Comparison of ENCODE assay signal across 8 mouse cellular contexts in genomic region chr12:36156101-36156636, GRCm38 (mm10). TPM values are rescaled to one million over a fixed set of nuclear protein-coding genes. Genes with fewer than 3 reads are reported as not detected.
DNase-seq lines count a peak whose midpoint lies in the region; ATAC-seq lines count a peak whose summit lies in the region.

No protein-coding gene starts in this region.

- peaks cover 22% of the 10 kb centered on the region for H3K4me1 ChIP-seq in lung, embryonic 15.5 days
- H3K4me1 ChIP-seq in embryonic facial prominence, embryonic 11.5 days (ENCODE audit: control insufficient read depth, insufficient read depth, low read length) = no peaks in the 10 kb centered on the region
- H3K4me1 ChIP-seq in hindbrain, embryonic 14.5 days (replicated peaks; ENCODE audit: control insufficient read depth, insufficient read depth, low read length) = peaks cover 36% of the 10 kb centered on the region
- peaks cover 22% of the 10 kb centered on the region for H3K4me1 ChIP-seq in midbrain, embryonic 12.5 days

- H3K27me3 ChIP-seq in lung, embryonic 15.5 days = no peaks in the 10 kb centered on the region
- no peaks in the 10 kb centered on the region for H3K27me3 ChIP-seq in embryonic facial prominence, embryonic 11.5 days (ENCODE audit: control insufficient read depth, insufficient read depth, low read length)
- no peaks in the 10 kb centered on the region for H3K27me3 ChIP-seq in hindbrain, embryonic 14.5 days (ENCODE audit: control insufficient read depth, insufficient read depth, low read length)
- H3K27me3 ChIP-seq in midbrain, embryonic 12.5 days = no peaks in the 10 kb centered on the region

- peak; percentile 52 for ATAC-seq in lung, embryonic 15.5 days (ENCODE audit: borderline replicate concordance, extremely low read depth, low FRiP score, low TSS enrichment)
- no peak; the same call in 1 of the 2 replicates for ATAC-seq in embryonic facial prominence, embryonic 11.5 days (replicated peaks; ENCODE audit: insufficient number of reproducible peaks, low FRiP score, low TSS enrichment, low read depth)
- ATAC-seq in hindbrain, embryonic 14.5 days (ENCODE audit: low FRiP score) = peak; percentile 68
- ATAC-seq in midbrain, embryonic 12.5 days (ENCODE audit: low FRiP score, low read depth) = peak; percentile 70

- no peaks in the 10 kb centered on the region for H3K9me3 ChIP-seq in lung, embryonic 15.5 days
- no peaks in the 10 kb centered on the region for H3K9me3 ChIP-seq in embryonic facial prominence, embryonic 11.5 days (replicated peaks; ENCODE audit: control insufficient read depth, low read length)
- no peaks in the 10 kb centered on the region for H3K9me3 ChIP-seq in hindbrain, embryonic 14.5 days (ENCODE audit: control insufficient read depth, low read length)
- no peaks in the 10 kb centered on the region for H3K9me3 ChIP-seq in midbrain, embryonic 12.5 days

- no peak for DNase-seq in lung, adult 18-20 months
- DNase-seq in embryonic facial prominence, embryonic 11.5 days (ENCODE audit: low spot score) = no peak
- DNase-seq in hindbrain, embryonic 14.5 days (ENCODE audit: low spot score) = peak; percentile 41
- DNase-seq in T-cell, adult 2 months (ENCODE audit: low spot score) = no peak
- DNase-seq in adrenal gland, adult 18-20 months (ENCODE audit: low spot score in 2 of 2) = no peak
- DNase-seq in layer of hippocampus, adult 8-10 months (ENCODE audit: low spot score in 2 of 2) = no peak

- WGBS in lung, embryonic 15.5 days = under 1% methylated on average over 33 of the region's 33 CpGs
- WGBS in embryonic facial prominence, embryonic 11.5 days = 0% methylated on average over 31 of the region's 33 CpGs
- WGBS in hindbrain, embryonic 14.5 days = under 1% methylated on average over 33 of the region's 33 CpGs
- WGBS in midbrain, embryonic 12.5 days = under 1% methylated on average over 33 of the region's 33 CpGs

- H3K27ac ChIP-seq in lung, embryonic 15.5 days = peak overlapping the region; percentile 95
- no peak overlapping the region; the same call in 1 of the 2 replicates for H3K27ac ChIP-seq in embryonic facial prominence, embryonic 11.5 days (replicated peaks; ENCODE audit: low read depth, low read length)
- H3K27ac ChIP-seq in hindbrain, embryonic 14.5 days = peak overlapping the region; percentile 91
- H3K27ac ChIP-seq in midbrain, embryonic 12.5 days (replicated peaks) = peak overlapping the region; percentile 82

- no peaks in the 10 kb centered on the region for H3K36me3 ChIP-seq in lung, embryonic 15.5 days
- H3K36me3 ChIP-seq in embryonic facial prominence, embryonic 11.5 days (replicated peaks; ENCODE audit: control insufficient read depth, insufficient read depth, low read depth, low read length) = no peaks in the 10 kb centered on the region
- H3K36me3 ChIP-seq in hindbrain, embryonic 14.5 days (replicated peaks; ENCODE audit: control insufficient read depth, insufficient read depth) = no peaks in the 10 kb centered on the region
- H3K36me3 ChIP-seq in midbrain, embryonic 12.5 days = no peaks in the 10 kb centered on the region

- peak overlapping the region; percentile 76 for H3K4me3 ChIP-seq in lung, embryonic 15.5 days
- H3K4me3 ChIP-seq in embryonic facial prominence, embryonic 11.5 days (ENCODE audit: low read depth, low read length) = peak overlapping the region; percentile 79
- H3K4me3 ChIP-seq in hindbrain, embryonic 14.5 days (replicated peaks; ENCODE audit: low read length) = peak overlapping the region; percentile 63
- peak overlapping the region; percentile 91 for H3K4me3 ChIP-seq in midbrain, embryonic 12.5 days

- H3K4me2 ChIP-seq in lung, embryonic 15.5 days = peak overlapping the region; percentile 74
- peak overlapping the region; percentile 74 for H3K4me2 ChIP-seq in embryonic facial prominence, embryonic 11.5 days (ENCODE audit: low read depth, low read length)
- H3K4me2 ChIP-seq in hindbrain, embryonic 14.5 days (replicated peaks) = peak overlapping the region; percentile 76
- peak overlapping the region; percentile 78 for H3K4me2 ChIP-seq in midbrain, embryonic 12.5 days (replicated peaks)

- H3K9ac ChIP-seq in lung, embryonic 15.5 days = peak overlapping the region; percentile 86
- peak overlapping the region; percentile 67 for H3K9ac ChIP-seq in embryonic facial prominence, embryonic 11.5 days (replicated peaks; ENCODE audit: low read length)
- H3K9ac ChIP-seq in hindbrain, embryonic 14.5 days = peak overlapping the region; percentile 77
- H3K9ac ChIP-seq in midbrain, embryonic 12.5 days (replicated peaks) = peak overlapping the region; percentile 82

RNA-seq across cellular contexts. Expression of gene Ankmy2, which starts 0.7 kb away (rescaled TPM):
- polyA plus RNA-seq in lung, embryonic 15.5 days (2015; fragmentation: Nextera tagmentation; extraction: Ambion mirVana) = 36.7 and 37.2 TPM in 2 replicates
- polyA plus RNA-seq in embryonic facial prominence, embryonic 11.5 days (2014; fragmentation: Nextera tagmentation; extraction: Ambion mirVana) = 37.8 and 39.6 TPM in 2 replicates
- 78.7 and 88.0 TPM in 2 replicates for polyA plus RNA-seq in hindbrain, embryonic 14.5 days (2014; fragmentation: Nextera tagmentation; extraction: Ambion mirVana)
- polyA plus RNA-seq in midbrain, embryonic 12.5 days (2016; fragmentation: Nextera tagmentation; extraction: Ambion mirVana) = 33.2 and 33.8 TPM in 2 replicates
- total RNA-seq in adrenal gland, adult 18-20 months (2021) = 10 to 100 TPM; 20.7 to 28.0 TPM
- 10 to 100 TPM; 49.3 to 59.4 (median 54.0) TPM for total RNA-seq in layer of hippocampus, adult 8-10 months (2022)

RNA-seq across cellular contexts. Expression of gene Bzw2, which starts 1.7 kb away (rescaled TPM):
- 179 and 187 TPM in 2 replicates for polyA plus RNA-seq in lung, embryonic 15.5 days (2015; fragmentation: Nextera tagmentation; extraction: Ambion mirVana)
- 351 and 387 TPM in 2 replicates for polyA plus RNA-seq in embryonic facial prominence, embryonic 11.5 days (2014; fragmentation: Nextera tagmentation; extraction: Ambion mirVana)
- 400 and 402 TPM in 2 replicates for polyA plus RNA-seq in hindbrain, embryonic 14.5 days (2014; fragmentation: Nextera tagmentation; extraction: Ambion mirVana)
- polyA plus RNA-seq in midbrain, embryonic 12.5 days (2016; fragmentation: Nextera tagmentation; extraction: Ambion mirVana) = 292 and 313 TPM in 2 replicates
- 10 to 100 TPM; 19.1 to 20.3 TPM for total RNA-seq in adrenal gland, adult 18-20 months (2021)
- total RNA-seq in layer of hippocampus, adult 8-10 months (2022) = 10 to 100 TPM; 50.8 to 60.5 (median 56.9) TPM
